Mouse (Mus musculus): ENCODE measurements around the gene Rapgef4.

DNA sequence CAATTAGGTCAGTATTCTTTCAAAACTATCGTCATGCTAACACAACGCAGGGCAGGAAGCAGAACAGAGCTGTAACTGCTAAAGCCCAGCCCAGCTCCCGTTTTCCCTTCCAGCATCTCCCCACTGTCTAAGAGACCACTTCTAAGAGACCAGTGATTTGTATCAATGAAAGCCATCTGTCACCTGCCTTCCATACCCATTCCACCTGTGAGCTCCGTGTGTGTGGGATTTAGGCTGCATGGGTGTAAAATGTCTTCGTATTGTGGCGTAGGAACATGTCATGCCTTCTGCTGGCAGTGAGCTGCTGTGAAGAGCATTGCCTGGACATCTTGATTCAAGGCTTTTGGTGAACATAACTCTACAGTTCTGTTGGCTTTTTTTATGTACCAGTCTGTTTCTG, 178.2 kb downstream of the Rapgef4 start:
- no peak for TF ChIP-seq CTCF (IDR thresholded peaks at IDR 0.05; ENCODE audit: low read depth, low read length)
- TF ChIP-seq POLR2A (IDR thresholded peaks at IDR 0.05; ENCODE audit: extremely low read depth, insufficient read depth, low read length), result no peak

Data from liver, adult 2 months (tissue).